Mouse (Mus musculus) hindbrain, postnatal 0 days (tissue): ENCODE measurements at regions not wholly inside any gene's neighbourhood (a gene's known extent, or its start where the extent isn't known, plus 50 kb on each side); places are given as distances from the start of the nearest gene placed in this dataset.

Source experiments
- ATAC-seq: fragments of 200-750 bp; cut with Nextera tagmentation; 2 replicates; pipeline ENCODE4 v1.8.0; 2017; ENCODE audit warnings: mild to moderate bottlenecking, moderate TSS enrichment, moderate library complexity
- DNase-seq: peaks from one replicate; pipeline ENCODE4 v3.0.0-alpha.2; 2015; ENCODE audit warnings: low spot score
- H3K27ac ChIP-seq: fragments of 300-500 bp; sonication (generic); 2 replicates; pipeline ENCODE4 v1.5.1; 2014; ENCODE audit warnings: mild to moderate bottlenecking
- H3K27me3 ChIP-seq: fragments of 300-500 bp; sonication (generic); 2 replicates; pipeline ENCODE4 v1.6.1; 2014; ENCODE audit warnings: low read length, mixed read lengths; ENCODE audit not compliant: insufficient read depth
- H3K36me3 ChIP-seq: fragments of 300-500 bp; sonication (generic); 2 replicates; pipeline ENCODE4 v1.6.1; 2014; ENCODE audit warnings: low read length, mixed read lengths; ENCODE audit not compliant: insufficient read depth
- H3K4me1 ChIP-seq: fragments of 300-500 bp; sonication (generic); 2 replicates; pipeline ENCODE4 v1.6.1; 2014; ENCODE audit warnings: antibody characterized with exemption, low read length, mixed read lengths; ENCODE audit not compliant: insufficient read depth
- H3K4me2 ChIP-seq: fragments of 300-500 bp; sonication (generic); 2 replicates; pipeline ENCODE4 v1.6.1; 2014; ENCODE audit warnings: low read depth, mild to moderate bottlenecking, low read length, moderate library complexity, mixed read lengths
- H3K4me3 ChIP-seq: fragments of 300-500 bp; sonication (generic); 2 replicates; pipeline ENCODE4 v1.5.1; 2014; ENCODE audit warnings: low read length
- H3K9ac ChIP-seq: fragments of 300-500 bp; sonication (generic); replicated peaks from 2 replicates; pipeline ENCODE4 v1.6.1; 2014; ENCODE audit warnings: mild to moderate bottlenecking, low read length, moderate library complexity, mixed read lengths
- H3K9me3 ChIP-seq: fragments of 300-500 bp; sonication (generic); 2 replicates; pipeline ENCODE4 v1.6.1; 2016; ENCODE audit warnings: low read length, mixed read lengths
- CTCF ChIP-seq: IDR thresholded peaks from 2 replicates; pipeline ENCODE4 v1.5.1; 2016; ENCODE audit warnings: antibody characterized with exemption, control low read depth, low read depth
- whole genome bisulfite sequencing: fragments of 180-500 bp; shearing (Covaris S2); extraction: QIAGEN DNeasy Blood & Tissue Kit; methylation state at CpG from one replicate; pipeline ENCODE4 v1.1.7; 2014; 5-methylcytosine and 5-hydroxymethylcytosine counted together

DNA sequence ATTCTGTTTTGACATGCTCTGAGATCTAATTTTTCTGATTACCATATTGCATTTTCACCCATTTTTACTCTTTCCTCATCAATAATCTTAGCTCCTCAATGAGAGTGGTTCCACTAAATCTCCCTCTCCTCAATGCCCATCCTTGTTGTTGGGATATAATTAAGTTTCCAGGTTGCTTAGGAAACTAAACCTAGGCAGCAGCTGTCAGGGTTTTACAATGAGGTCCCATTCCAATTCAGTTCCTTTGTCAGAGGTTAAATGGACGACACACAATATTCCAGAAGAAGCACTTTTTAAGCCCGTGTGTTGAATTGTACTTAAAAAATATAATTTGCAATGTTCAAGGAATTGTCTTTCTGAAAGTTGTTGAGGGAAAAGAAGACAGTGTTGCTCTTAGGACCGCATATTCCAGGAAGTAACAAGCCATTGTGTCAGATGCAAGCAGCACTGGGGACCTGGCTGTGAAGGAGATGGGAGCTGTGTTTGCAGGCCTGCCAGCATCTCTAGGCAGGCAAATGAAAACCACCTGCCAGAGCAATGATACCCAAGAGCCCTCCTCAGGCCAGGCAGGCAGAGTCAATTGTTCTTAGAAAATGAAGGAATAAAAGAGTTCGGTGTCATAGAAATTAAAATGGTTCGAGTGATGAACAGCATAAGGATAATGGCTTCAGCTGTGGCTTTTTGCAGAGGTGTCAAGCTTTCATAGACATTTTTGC is 492.2 kb upstream of the Pbx1 start:
- H3K9ac ChIP-seq = no peak overlapping the region
- no peak overlapping the region for H3K4me2 ChIP-seq
- DNase-seq = peak; percentile 51
- H3K27ac ChIP-seq = no peak overlapping the region
- H3K9me3 ChIP-seq = no peaks in the 10 kb centered on the region
- no peak for TF ChIP-seq CTCF
- no peak for ATAC-seq
- H3K27me3 ChIP-seq = no peaks in the 10 kb centered on the region
- H3K36me3 ChIP-seq = no peaks in the 10 kb centered on the region
- H3K4me3 ChIP-seq = no peak overlapping the region
- no peaks in the 10 kb centered on the region for H3K4me1 ChIP-seq
- WGBS = 26% methylated on average over 5 of the region's 5 CpGs

DNA sequence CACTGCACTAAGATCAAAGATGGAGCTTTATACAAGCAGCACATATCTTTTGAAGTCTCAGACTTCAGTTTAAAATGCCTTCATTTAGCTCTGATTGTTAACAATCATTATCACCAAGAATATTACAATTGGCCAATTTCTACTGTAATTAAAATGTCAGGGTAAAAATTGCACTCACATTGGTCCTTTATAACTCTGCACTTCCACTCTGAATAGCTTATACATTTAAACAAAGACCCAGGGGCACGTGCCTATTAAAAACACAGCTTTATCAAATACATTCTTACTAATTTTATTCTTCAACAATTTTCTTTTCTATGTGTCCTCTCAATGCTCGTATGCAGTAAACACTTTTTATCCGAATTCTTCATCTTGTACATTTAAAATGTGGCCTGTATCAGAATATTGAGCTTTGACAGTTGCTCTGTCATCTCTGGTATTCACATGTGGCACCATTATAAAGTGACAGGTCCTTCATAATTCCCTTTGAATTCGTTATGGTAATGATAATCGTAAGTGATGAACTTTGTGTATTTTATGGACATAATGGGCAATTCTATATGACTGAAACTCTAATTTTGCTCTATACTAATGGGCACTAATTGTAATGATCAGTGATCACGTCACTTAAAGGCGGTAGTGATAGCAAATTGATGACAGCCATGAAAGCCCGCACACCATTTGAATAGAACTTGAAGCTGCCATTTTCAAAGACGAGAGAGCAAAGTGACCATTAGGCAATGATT is 486.4 kb upstream of the Pbx1 start:
- H3K4me2 ChIP-seq = no peak overlapping the region
- no peak overlapping the region for H3K4me3 ChIP-seq
- no peaks in the 10 kb centered on the region for H3K36me3 ChIP-seq
- no peaks in the 10 kb centered on the region for H3K9me3 ChIP-seq
- H3K27ac ChIP-seq = no peak overlapping the region
- DNase-seq (no peak), ATAC-seq (no peak)
- no peaks in the 10 kb centered on the region for H3K27me3 ChIP-seq
- no peak overlapping the region for H3K9ac ChIP-seq
- no peak for TF ChIP-seq CTCF
- no peaks in the 10 kb centered on the region for H3K4me1 ChIP-seq
- WGBS = 86% methylated on average over 9 of the region's 9 CpGs

GRCm38 (mm10) chr1:168908684-168909175 is 476.7 kb upstream of the Pbx1 start:
- no peak overlapping the region for H3K9ac ChIP-seq
- no peaks in the 10 kb centered on the region for H3K36me3 ChIP-seq
- WGBS = 41% methylated on average over 4 of the region's 4 CpGs
- no peaks in the 10 kb centered on the region for H3K9me3 ChIP-seq
- no peak overlapping the region for H3K27ac ChIP-seq
- H3K4me3 ChIP-seq = no peak overlapping the region
- ATAC-seq (0 out of 2 replicates have a peak, but pooled peaks have one; percentile 55), DNase-seq (peak; percentile 14)
- no peaks in the 10 kb centered on the region for H3K4me1 ChIP-seq
- no peak for TF ChIP-seq CTCF
- H3K4me2 ChIP-seq = no peak overlapping the region
- no peaks in the 10 kb centered on the region for H3K27me3 ChIP-seq

DNA sequence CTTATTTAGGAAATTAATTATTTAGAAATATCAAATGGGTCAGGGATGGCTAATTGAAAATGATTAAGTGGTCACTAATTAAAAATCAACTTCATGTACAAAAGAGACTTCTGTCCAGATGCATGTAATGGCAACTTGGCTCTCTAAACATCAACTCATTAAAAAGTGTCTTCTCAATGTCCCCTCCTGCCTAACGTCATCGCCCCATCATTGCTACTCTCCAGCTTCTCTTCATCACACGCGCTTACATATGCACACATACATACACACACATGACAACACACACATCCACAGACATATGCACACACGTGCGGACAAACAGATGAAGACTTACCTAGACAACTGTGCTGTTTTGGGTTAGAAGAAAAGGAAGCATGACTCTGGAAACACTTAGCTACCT is 476.1 kb upstream of the Pbx1 start:
- no peak for ATAC-seq
- no peak for DNase-seq
- Histone ChIP-seq H3K27ac (no peak overlapping the region), H3K9me3 (no peaks in the 10 kb centered on the region), H3K4me3 (no peak overlapping the region), H3K27me3 (no peaks in the 10 kb centered on the region), H3K4me1 (no peaks in the 10 kb centered on the region), H3K9ac (no peak overlapping the region), H3K4me2 (no peak overlapping the region), H3K36me3 (no peaks in the 10 kb centered on the region)
- no peak for TF ChIP-seq CTCF
- 86% methylated on average over 6 of the region's 6 CpGs for WGBS

DNA sequence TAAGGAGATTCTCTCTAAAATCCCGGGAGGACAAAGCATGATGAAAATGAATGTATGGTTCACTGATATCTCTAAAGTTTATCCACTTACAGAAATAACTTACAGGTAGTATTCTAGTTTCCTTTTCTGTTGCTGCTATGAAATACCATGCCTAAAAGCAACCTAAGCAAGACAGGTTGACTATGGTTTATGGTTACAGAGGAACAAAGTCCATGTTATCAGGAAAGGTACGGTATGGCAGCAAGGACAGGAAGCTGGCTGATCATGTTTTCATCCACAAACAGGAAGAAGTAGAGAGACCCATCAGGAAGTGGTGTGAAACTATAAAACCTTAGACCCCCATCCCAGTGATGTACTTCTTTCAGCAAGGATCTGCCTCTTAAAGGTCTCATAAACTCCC is 466.4 kb upstream of the Pbx1 start:
- DNase-seq (no peak), ATAC-seq (no peak)
- H3K4me1 ChIP-seq = no peaks in the 10 kb centered on the region
- no peak overlapping the region for H3K27ac ChIP-seq
- no peaks in the 10 kb centered on the region for H3K36me3 ChIP-seq
- no peak overlapping the region for H3K9ac ChIP-seq
- H3K4me3 ChIP-seq = no peak overlapping the region
- H3K27me3 ChIP-seq = no peaks in the 10 kb centered on the region
- 93% methylated on average over 2 of the region's 2 CpGs for WGBS
- H3K9me3 ChIP-seq = no peaks in the 10 kb centered on the region
- no peak overlapping the region for H3K4me2 ChIP-seq
- TF ChIP-seq CTCF = no peak

DNA sequence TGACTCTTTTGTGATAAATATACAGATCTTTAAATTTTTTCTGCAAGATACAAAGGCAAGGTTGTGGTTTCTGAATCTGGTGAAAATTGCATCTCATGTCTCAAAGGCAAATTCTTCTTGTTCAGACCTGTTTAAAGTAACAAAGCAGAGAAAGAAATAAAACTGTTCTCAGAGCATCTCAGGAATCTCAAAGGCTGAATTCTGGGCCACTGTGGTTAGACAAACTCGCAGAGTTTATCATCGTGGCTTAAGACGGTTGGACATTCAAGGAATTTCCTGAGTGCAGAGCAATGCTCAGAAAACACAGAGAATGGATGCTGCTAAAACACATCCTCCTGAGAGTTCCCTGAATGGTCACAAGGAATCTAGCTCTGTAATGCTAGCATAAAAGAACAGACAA is 429.5 kb upstream of the Pbx1 start:
- Histone ChIP-seq H3K4me1 (no peaks in the 10 kb centered on the region), H3K4me2 (no peak overlapping the region), H3K4me3 (no peak overlapping the region), H3K36me3 (no peaks in the 10 kb centered on the region), H3K27ac (no peak overlapping the region), H3K9me3 (no peaks in the 10 kb centered on the region), H3K9ac (no peak overlapping the region), H3K27me3 (no peaks in the 10 kb centered on the region)
- 78% methylated on average over 3 of the region's 3 CpGs for WGBS
- ATAC-seq (no peak), DNase-seq (no peak)
- no peak for TF ChIP-seq CTCF

DNA sequence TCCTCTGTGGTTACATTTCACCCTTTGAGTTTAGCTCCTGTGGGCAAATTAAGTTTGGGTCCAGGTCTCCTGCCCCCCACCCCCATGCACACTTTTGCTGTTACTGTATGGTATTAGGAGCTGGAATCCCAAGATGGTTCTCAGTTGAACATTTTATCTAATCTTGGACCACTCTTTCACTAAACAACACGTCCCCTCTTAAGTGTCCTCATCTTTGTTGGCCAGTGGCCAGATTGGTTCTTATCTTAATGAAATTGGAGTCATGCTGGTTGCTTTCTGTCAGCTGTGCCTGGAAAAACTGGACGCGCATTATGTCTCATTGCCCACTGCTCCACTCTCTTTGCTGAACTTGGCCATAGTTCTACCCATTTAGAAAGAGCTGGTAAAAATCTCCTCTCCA is 391.1 kb upstream of the Pbx1 start:
- no peak overlapping the region for H3K27ac ChIP-seq
- no peak overlapping the region for H3K9ac ChIP-seq
- TF ChIP-seq CTCF = no peak
- H3K27me3 ChIP-seq = no peaks in the 10 kb centered on the region
- no peaks in the 10 kb centered on the region for H3K36me3 ChIP-seq
- 67% methylated on average over 3 of the region's 3 CpGs for WGBS
- ATAC-seq (no peak), DNase-seq (no peak)
- H3K9me3 ChIP-seq = no peaks in the 10 kb centered on the region
- H3K4me2 ChIP-seq = no peak overlapping the region
- no peak overlapping the region for H3K4me3 ChIP-seq
- H3K4me1 ChIP-seq = no peaks in the 10 kb centered on the region
